Mouse (Mus musculus) G1E (cell line): ENCODE results near the gene Cep41. TPM values are rescaled to one million over a fixed set of nuclear protein-coding genes. Genes with fewer than 3 reads are reported as not detected.

Source experiments
- ATAC-seq: 2 replicates; pipeline ENCODE4 v1.8.0; 2016; ENCODE audit warnings: mild to moderate bottlenecking; ENCODE audit not compliant: insufficient number of reproducible peaks, poor library complexity, low FRiP score, severe bottlenecking; ENCODE audit errors: extremely low read depth
- DNase-seq: peaks from one replicate; pipeline ENCODE4 v3.0.0; 2012; ENCODE audit warnings: low spot score
- H3K27me3 ChIP-seq: 2 replicates; pipeline ENCODE4 v1.6.1; 2012; ENCODE audit warnings: mild to moderate bottlenecking, low read length, inconsistent platforms; ENCODE audit not compliant: insufficient read depth
- H3K36me3 ChIP-seq: replicated peaks from 2 replicates; pipeline ENCODE3; 2012; ENCODE audit warnings: mild to moderate bottlenecking, inconsistent platforms
- H3K4me1 ChIP-seq: 2 replicates; pipeline ENCODE4 v1.6.1; 2012; ENCODE audit warnings: low read depth, low read length, inconsistent platforms, mixed read lengths; ENCODE audit not compliant: insufficient read depth
- H3K4me3 ChIP-seq: 2 replicates; pipeline ENCODE4 v1.5.1; 2012; ENCODE audit warnings: low read depth, mild to moderate bottlenecking, inconsistent platforms, low read length, moderate library complexity, mixed read lengths
- H3K9me3 ChIP-seq: replicated peaks from 2 replicates; pipeline ENCODE4 v1.6.1; 2012; ENCODE audit warnings: inconsistent platforms
- CTCF ChIP-seq: IDR thresholded peaks from 2 replicates; pipeline ENCODE4 v1.5.1; 2012; ENCODE audit warnings: low read depth, low read length, inconsistent platforms, mixed read lengths
- GATA1 ChIP-seq: IDR thresholded peaks from 2 replicates; pipeline ENCODE4 v1.6.1; 2012; ENCODE audit warnings: borderline replicate concordance, low read length, inconsistent platforms, mixed read lengths
- GATA2 ChIP-seq: IDR thresholded peaks from 2 replicates; pipeline ENCODE4 v1.6.1; 2012; ENCODE audit warnings: low read depth, low read length, inconsistent platforms, borderline replicate concordance
- POLR2AphosphoS5 ChIP-seq: IDR thresholded peaks from 2 replicates; pipeline ENCODE4 v1.6.1; 2012; ENCODE audit warnings: low read depth, low read length, inconsistent platforms; ENCODE audit not compliant: insufficient replicate concordance
- TAL1 ChIP-seq: conservative IDR thresholded peaks from 2 replicates; pipeline ENCODE4 v1.6.1; 2012; ENCODE audit warnings: low read depth, low read length, inconsistent platforms, mixed read lengths
- polyA plus RNA-seq: library from polyadenylated mRNA; stranded (reverse); fragments of >175 nt; gene quantifications from 2 replicates; pipeline ENCODE4 v1.2.3, GENCODE M21; 2012
- total RNA-seq, 2 experiments: library from RNA; stranded (forward) in 1 of 2; stranded (reverse) in 1 of 2; fragments of 200-1000 nt in 1 of 2; fragments of >200 nt in 1 of 2; fragmentation: Nextera tagmentation in 1 of 2; gene quantifications; 2 replicates each; pipeline ENCODE4 v1.2.3; 2014 to 2017

The Cep41 gene
- total and polyA plus RNA-seq, 3 experiments = 14.6 to 32.6 (median 28.3) TPM

GRCm38 (mm10) chr6:30675281-30675771, 18.2 kb downstream of the Cep41 start:
- Histone ChIP-seq H3K9me3 (no peaks in the 10 kb centered on the region), H3K36me3 (peaks cover 22% of the 10 kb centered on the region), H3K27me3 (no peaks in the 10 kb centered on the region), H3K4me1 (0 out of 2 replicates have a peak, but pooled peaks cover 5% of the 10 kb centered on the region), H3K4me3 (no peak overlapping the region)
- no peak for ATAC-seq
- no peak for DNase-seq
- TF ChIP-seq GATA2 = no peak
- no peak for TF ChIP-seq POLR2AphosphoS5
- no peak for TF ChIP-seq CTCF
- no peak for TF ChIP-seq GATA1

- Histone ChIP-seq H3K9me3 (no peaks in the 10 kb centered on the region), H3K4me1 (0 out of 2 replicates have a peak, but pooled peaks cover 5% of the 10 kb centered on the region), H3K36me3 (peaks cover 21% of the 10 kb centered on the region), H3K4me3 (no peak overlapping the region), H3K27me3 (no peaks in the 10 kb centered on the region)
- DNase-seq (no peak), ATAC-seq (no peak)
- TF ChIP-seq POLR2AphosphoS5 = no peak
- no peak for TF ChIP-seq GATA2
- no peak for TF ChIP-seq CTCF
- no peak for TF ChIP-seq GATA1
- TF ChIP-seq TAL1 = no peak
Observed at GRCm38 (mm10) chr6:30674714-30675280, 18.8 kb downstream of the Cep41 start.

- Histone ChIP-seq H3K27me3 (no peaks in the 10 kb centered on the region), H3K4me1 (0 out of 2 replicates have a peak, but pooled peaks cover 5% of the 10 kb centered on the region), H3K4me3 (no peak overlapping the region), H3K36me3 (peaks cover 17% of the 10 kb centered on the region), H3K9me3 (no peaks in the 10 kb centered on the region)
- TF ChIP-seq GATA2 (no peak), GATA1 (no peak), POLR2AphosphoS5 (no peak), CTCF (no peak), TAL1 (no peak)
- ATAC-seq (no peak), DNase-seq (no peak)
Observed at GRCm38 (mm10) chr6:30673764-30674561, 19.6 kb downstream of the Cep41 start.

- ATAC-seq (no peak), DNase-seq (no peak)
- H3K4me1 ChIP-seq = 0 out of 2 replicates have a peak, but pooled peaks cover 5% of the 10 kb centered on the region
- no peaks in the 10 kb centered on the region for H3K9me3 ChIP-seq
- TF ChIP-seq GATA1 (no peak), GATA2 (no peak), TAL1 (no peak), CTCF (no peak), POLR2AphosphoS5 (no peak)
- peaks cover 11% of the 10 kb centered on the region for H3K36me3 ChIP-seq
- no peaks in the 10 kb centered on the region for H3K27me3 ChIP-seq
- no peak overlapping the region for H3K4me3 ChIP-seq
Observed at GRCm38 (mm10) chr6:30671696-30672095, 21.9 kb downstream of the Cep41 start.

GRCm38 (mm10) chr6:30667585-30667984, 26.0 kb downstream of the Cep41 start:
- ATAC-seq (no peak), DNase-seq (no peak)
- H3K36me3 ChIP-seq = peaks cover 8% of the 10 kb centered on the region
- no peak overlapping the region for H3K4me3 ChIP-seq
- no peaks in the 10 kb centered on the region for H3K9me3 ChIP-seq
- H3K4me1 ChIP-seq = 0 out of 2 replicates have a peak, but pooled peaks cover 2% of the 10 kb centered on the region
- no peak for TF ChIP-seq GATA2
- TF ChIP-seq TAL1 = no peak
- TF ChIP-seq POLR2AphosphoS5 = no peak
- no peak for TF ChIP-seq CTCF
- no peak for TF ChIP-seq GATA1
- no peaks in the 10 kb centered on the region for H3K27me3 ChIP-seq

- Histone ChIP-seq H3K4me1 (no peaks in the 10 kb centered on the region), H3K9me3 (no peaks in the 10 kb centered on the region), H3K27me3 (no peaks in the 10 kb centered on the region), H3K4me3 (no peak overlapping the region), H3K36me3 (peaks cover 5% of the 10 kb centered on the region)
- DNase-seq (no peak), ATAC-seq (no peak)
- TF ChIP-seq TAL1 = no peak
- TF ChIP-seq GATA1 = no peak
- no peak for TF ChIP-seq POLR2AphosphoS5
- no peak for TF ChIP-seq CTCF
- no peak for TF ChIP-seq GATA2
Observed at GRCm38 (mm10) chr6:30666043-30666442, 27.5 kb downstream of the Cep41 start.

GRCm38 (mm10) chr6:30665296-30665695, 28.3 kb downstream of the Cep41 start:
- H3K27me3 ChIP-seq = no peaks in the 10 kb centered on the region
- no peak for ATAC-seq
- no peaks in the 10 kb centered on the region for H3K9me3 ChIP-seq
- peaks cover 3% of the 10 kb centered on the region for H3K4me1 ChIP-seq
- H3K4me3 ChIP-seq = no peak overlapping the region
- DNase-seq = no peak
- H3K36me3 ChIP-seq = peaks cover 11% of the 10 kb centered on the region
- TF ChIP-seq GATA2 = no peak
- TF ChIP-seq TAL1 = no peak
- no peak for TF ChIP-seq POLR2AphosphoS5
- TF ChIP-seq CTCF = no peak
- TF ChIP-seq GATA1 = no peak
